ENCODE assay signal across 17 mouse cellular contexts in the genomic region with DNA sequence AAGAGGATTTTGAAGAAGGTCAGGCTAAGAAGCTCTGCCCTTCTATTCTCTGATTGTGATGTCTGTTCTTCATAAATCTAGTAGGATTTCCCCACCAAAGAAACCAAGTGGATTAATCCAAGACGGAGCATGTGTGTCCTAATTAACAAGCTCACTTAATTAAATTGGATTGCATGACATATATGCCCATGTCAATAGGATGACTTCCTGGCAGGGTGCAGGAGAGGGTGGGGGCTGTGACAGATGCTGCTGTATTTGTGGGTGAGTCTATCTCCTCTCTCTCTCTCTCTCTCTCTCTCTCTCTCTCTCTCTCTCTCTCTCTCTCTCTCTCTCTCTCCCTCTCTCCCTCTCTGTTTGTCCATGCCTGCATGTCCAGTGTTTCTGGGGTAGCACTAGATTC.
"Had no signal": no experiment of that assay in that cellular context is flagged by ENCODE, and none has a peak within 500 bp of the region (broad histone marks: within the 10 kb centered on the region; RNA-seq: fewer than 3 reads in every experiment).

No protein-coding gene starts in this region.

- DNase-seq: kidney, adult 9 months; kidney, postnatal 36 days; layer of hippocampus, adult 9-11 months; layer of hippocampus, postnatal 36 days; lung, adult 2 months; lung, postnatal 4 days; right cerebral cortex, postnatal 14 days; thymus, adult 2 months; thymus, postnatal 25 days had no signal

- H3K27ac ChIP-seq: kidney, postnatal 0 days; liver, embryonic 15.5 days; midbrain, embryonic 10.5 days; midbrain, embryonic 15.5 days; neural tube, embryonic 15.5 days; stomach, embryonic 15.5 days had no signal

- H3K9ac ChIP-seq: liver, embryonic 15.5 days; midbrain, embryonic 15.5 days; neural tube, embryonic 15.5 days; stomach, embryonic 15.5 days had no signal

- H3K27me3 ChIP-seq: liver, embryonic 15.5 days; midbrain, embryonic 15.5 days; neural tube, embryonic 15.5 days; stomach, embryonic 15.5 days had no signal

- H3K4me1 ChIP-seq: liver, embryonic 15.5 days; midbrain, embryonic 15.5 days; neural tube, embryonic 15.5 days; stomach, embryonic 15.5 days had no signal

- H3K9me3 ChIP-seq: liver, embryonic 15.5 days; midbrain, embryonic 10.5 days; midbrain, embryonic 15.5 days; neural tube, embryonic 15.5 days; stomach, embryonic 15.5 days had no signal

- ATAC-seq: lung, postnatal 0 days; midbrain, embryonic 15.5 days had no signal

- H3K36me3 ChIP-seq: liver, embryonic 15.5 days; midbrain, embryonic 10.5 days; midbrain, embryonic 15.5 days; neural tube, embryonic 15.5 days; stomach, embryonic 15.5 days had no signal

- H3K4me2 ChIP-seq: liver, embryonic 11.5 days; liver, embryonic 15.5 days; midbrain, embryonic 15.5 days; neural tube, embryonic 15.5 days; stomach, embryonic 15.5 days had no signal

- H3K4me3 ChIP-seq: liver, embryonic 15.5 days; midbrain, embryonic 10.5 days; midbrain, embryonic 15.5 days; neural tube, embryonic 15.5 days; stomach, embryonic 15.5 days had no signal
